Mouse (Mus musculus) heart, embryonic 16.5 days (tissue): Measurements from ENCODE around the gene Prrt3. TPM values are rescaled to one million over a fixed set of nuclear protein-coding genes. Genes with fewer than 3 reads are reported as not detected.
A peak's percentile ranks its signal among the peaks of the same experiment; 100 is the strongest.

Source experiments
- ATAC-seq: fragments of 200-750 bp; cut with Nextera tagmentation; replicated peaks from 2 replicates; pipeline ENCODE4 v1.8.0; 2017; ENCODE audit warnings: moderate number of reproducible peaks; ENCODE audit not compliant: insufficient read depth, low FRiP score; ENCODE audit errors: extremely low read depth
- H3K27ac ChIP-seq: fragments of 300-500 bp; sonication (generic); 2 replicates; pipeline ENCODE4 v1.5.1; 2014; ENCODE audit warnings: mild to moderate bottlenecking, low read length, control low read depth, moderate library complexity
- H3K27me3 ChIP-seq: fragments of 300-500 bp; sonication (generic); 2 replicates; pipeline ENCODE4 v1.6.1; 2014; ENCODE audit warnings: low read length, mixed read lengths; ENCODE audit not compliant: control insufficient read depth, insufficient read depth
- H3K36me3 ChIP-seq: fragments of 300-500 bp; sonication (generic); 2 replicates; pipeline ENCODE4 v1.6.1; 2014; ENCODE audit not compliant: control insufficient read depth, insufficient read depth
- H3K4me1 ChIP-seq: fragments of 300-500 bp; sonication (generic); 2 replicates; pipeline ENCODE4 v1.6.1; 2014; ENCODE audit warnings: low read length, mixed read lengths; ENCODE audit not compliant: control insufficient read depth, insufficient read depth
- H3K4me2 ChIP-seq: fragments of 300-500 bp; sonication (generic); 2 replicates; pipeline ENCODE4 v1.6.1; 2014; ENCODE audit warnings: low read depth, mild to moderate bottlenecking, control low read depth, low read length
- H3K4me3 ChIP-seq: fragments of 300-500 bp; sonication (generic); 2 replicates; pipeline ENCODE4 v1.5.1; 2014; ENCODE audit warnings: mild to moderate bottlenecking, control low read depth, low read length
- H3K9ac ChIP-seq: fragments of 300-500 bp; sonication (generic); 2 replicates; pipeline ENCODE4 v1.6.1; 2014; ENCODE audit warnings: low read length, control low read depth
- H3K9me3 ChIP-seq: fragments of 300-500 bp; sonication (generic); replicated peaks from 2 replicates; pipeline ENCODE4 v1.6.1; 2016; ENCODE audit warnings: low read length; ENCODE audit not compliant: control insufficient read depth
- WGBS: fragments of 180-500 bp; shearing (Covaris S2); extraction: QIAGEN DNeasy Blood & Tissue Kit; methylation state at CpG from one replicate; pipeline ENCODE4 v1.1.7; 2014; 5-methylcytosine and 5-hydroxymethylcytosine counted together
- polyA plus RNA-seq: library from polyadenylated mRNA; unstranded; fragments of >200 nt; fragmentation: Nextera tagmentation; extraction: Ambion mirVana; gene quantifications from 2 replicates; pipeline ENCODE4 v1.2.1, GENCODE M21; 2015

Prrt3 gene
- polyA plus RNA-seq: 0.26 and 0.29 TPM in 2 replicates

GRCm38 (mm10) chr6:113501388-113502084, at the start of gene Prrt3:
Prrt3 (minus strand) TSS chr6:113501931.
- Histone ChIP-seq H3K9me3 (0 out of 2 replicates have a peak, but pooled peaks cover 2% of the 10 kb centered on the region), H3K4me2 (peak within 1 kb of the TSS; percentile 36), H3K4me1 (no peaks in the 10 kb centered on the region), H3K4me3 (peak within 1 kb of the TSS; percentile 20), H3K27ac (no peak within 1 kb of the TSS), H3K9ac (no peak within 1 kb of the TSS), H3K36me3 (no peaks in the 10 kb centered on the region), H3K27me3 (peaks cover 20% of the 10 kb centered on the region)
- no peak for ATAC-seq
- WGBS: 4% methylated on average over 32 of the region's 32 CpGs

- Histone ChIP-seq H3K9ac (no peak overlapping the region), H3K4me2 (no peak overlapping the region), H3K9me3 (no peaks in the 10 kb centered on the region), H3K36me3 (no peaks in the 10 kb centered on the region; the same call in 1 of the 2 replicates), H3K4me1 (no peaks in the 10 kb centered on the region), H3K27me3 (no peaks in the 10 kb centered on the region), H3K4me3 (no peak overlapping the region), H3K27ac (no peak overlapping the region)
- ATAC-seq: no peak
- 83% methylated on average over 8 of the region's 12 CpGs for WGBS
These were observed 42.3 kb upstream of the Prrt3 start for GRCm38 (mm10) chr6:113543906-113544481.

- no peaks in the 10 kb centered on the region for H3K4me1 ChIP-seq
- ATAC-seq: no peak
- H3K9ac ChIP-seq: no peak overlapping the region
- H3K9me3 ChIP-seq: no peaks in the 10 kb centered on the region
- WGBS: 84% methylated on average over 6 of the region's 6 CpGs
- H3K27ac ChIP-seq: no peak overlapping the region
- H3K4me3 ChIP-seq: no peak overlapping the region
- H3K27me3 ChIP-seq: no peaks in the 10 kb centered on the region
- peaks cover 3% of the 10 kb centered on the region; the same call in 1 of the 2 replicates for H3K36me3 ChIP-seq
- no peak overlapping the region for H3K4me2 ChIP-seq
These were observed 39.9 kb upstream of the Prrt3 start for GRCm38 (mm10) chr6:113541610-113542009.

GRCm38 (mm10) chr6:113534886-113535285, 33.2 kb upstream of the Prrt3 start:
- Histone ChIP-seq H3K9ac (no peak overlapping the region), H3K36me3 (0 out of 2 replicates have a peak, but pooled peaks cover 3% of the 10 kb centered on the region), H3K4me1 (peaks cover 10% of the 10 kb centered on the region), H3K27me3 (no peaks in the 10 kb centered on the region), H3K9me3 (no peaks in the 10 kb centered on the region), H3K27ac (no peak overlapping the region), H3K4me3 (no peak overlapping the region), H3K4me2 (no peak overlapping the region)
- WGBS: 79% methylated on average over 7 of the region's 7 CpGs
- no peak for ATAC-seq

- Histone ChIP-seq H3K27ac (no peak overlapping the region; the same call in 1 of the 2 replicates), H3K4me3 (peak overlapping the region; percentile 90), H3K36me3 (no peaks in the 10 kb centered on the region), H3K27me3 (no peaks in the 10 kb centered on the region), H3K4me2 (peak overlapping the region; percentile 72), H3K9me3 (no peaks in the 10 kb centered on the region), H3K4me1 (peaks cover 10% of the 10 kb centered on the region), H3K9ac (peak overlapping the region; percentile 86)
- 8% methylated on average over 7 of the region's 7 CpGs for WGBS
- no peak for ATAC-seq
These were observed 30.2 kb upstream of the Prrt3 start for GRCm38 (mm10) chr6:113531840-113532404.

- peak; percentile 77 for ATAC-seq
- Histone ChIP-seq H3K4me3 (peak within 1 kb of the TSS; percentile 90), H3K27ac (peak within 1 kb of the TSS; percentile 75), H3K4me2 (peak within 1 kb of the TSS; percentile 75), H3K9ac (peak within 1 kb of the TSS; percentile 86), H3K4me1 (peaks cover 10% of the 10 kb centered on the region), H3K27me3 (no peaks in the 10 kb centered on the region), H3K9me3 (no peaks in the 10 kb centered on the region), H3K36me3 (0 out of 2 replicates have a peak, but pooled peaks cover 3% of the 10 kb centered on the region)
- under 1% methylated on average over 47 of the region's 47 CpGs for WGBS
These were observed 29.5 kb upstream of the Prrt3 start, which contains the start of the genes Emc3 and Fancd2 for GRCm38 (mm10) chr6:113530932-113531839. Emc3 (minus strand) TSS chr6:113531652. Fancd2 (plus strand) TSS chr6:113531682.

- 76% methylated on average over 8 of the region's 8 CpGs for WGBS
- Histone ChIP-seq H3K4me3 (no peak overlapping the region), H3K36me3 (peaks cover 46% of the 10 kb centered on the region), H3K27ac (no peak overlapping the region), H3K9ac (no peak overlapping the region), H3K4me1 (no peaks in the 10 kb centered on the region), H3K27me3 (no peaks in the 10 kb centered on the region), H3K9me3 (no peaks in the 10 kb centered on the region), H3K4me2 (no peak overlapping the region)
- no peak for ATAC-seq
These were observed 21.7 kb upstream of the Prrt3 start for GRCm38 (mm10) chr6:113523420-113523819.

GRCm38 (mm10) chr6:113522310-113522709, 20.6 kb upstream of the Prrt3 start:
- 65% methylated on average over 1 of the region's 1 CpGs for WGBS
- ATAC-seq: no peak

More at GRCm38 (mm10) chr6:113522310-113522709, 20.6 kb upstream of the Prrt3 start:
- no peaks in the 10 kb centered on the region for H3K9me3 ChIP-seq
- peaks cover 55% of the 10 kb centered on the region for H3K36me3 ChIP-seq
- no peaks in the 10 kb centered on the region for H3K4me1 ChIP-seq
- no peaks in the 10 kb centered on the region for H3K27me3 ChIP-seq
- H3K27ac ChIP-seq: no peak overlapping the region
- H3K4me2 ChIP-seq: no peak overlapping the region
- no peak overlapping the region for H3K4me3 ChIP-seq
- H3K9ac ChIP-seq: no peak overlapping the region
